Mouse (Mus musculus) bone marrow macrophage, adult 2 months (primary cell): ENCODE results near the gene Mfap1a.

ENCODE experiments used
- CTCF ChIP-seq: IDR thresholded peaks from 2 replicates; pipeline ENCODE4 v1.5.1; 2012; ENCODE audit warnings: low read depth, mild to moderate bottlenecking, low read length, moderate library complexity
- POLR2A ChIP-seq: IDR thresholded peaks from 2 replicates; pipeline ENCODE4 v1.6.1; 2012; ENCODE audit warnings: mild to moderate bottlenecking, low read depth, low read length, borderline replicate concordance

DNA sequence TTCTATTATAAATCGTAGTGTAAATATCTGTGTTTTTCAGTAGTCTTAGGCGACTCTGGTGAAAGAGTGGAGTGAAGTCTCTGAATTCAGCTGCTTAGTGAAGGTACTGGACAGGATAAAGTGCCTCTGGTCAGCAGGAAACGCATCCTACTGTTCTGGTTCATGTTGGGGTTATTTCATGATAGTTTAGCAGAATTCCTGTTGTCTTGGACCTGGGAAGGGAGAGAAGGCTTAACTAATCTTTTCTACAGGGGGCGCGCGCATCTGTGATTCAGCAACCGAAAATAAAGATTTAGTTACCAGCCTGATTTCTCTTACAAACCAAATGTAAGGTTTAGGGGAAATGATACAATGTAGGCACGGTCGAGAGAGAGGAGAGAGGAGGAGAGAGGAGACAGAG, 58.3 kb downstream of the Mfap1a start:
- no peak for TF ChIP-seq POLR2A
- no peak for TF ChIP-seq CTCF
